Mouse (Mus musculus) heart, embryonic 14.5 days (tissue): ENCODE results near the gene Tcl1. TPM values are rescaled to one million over a fixed set of nuclear protein-coding genes. Genes with fewer than 3 reads are reported as not detected.

Source experiments
- ATAC-seq: fragments of 200-750 bp; cut with Nextera tagmentation; 2 replicates; pipeline ENCODE4 v1.8.0; 2017; ENCODE audit warnings: low read depth, moderate TSS enrichment; ENCODE audit not compliant: insufficient number of reproducible peaks, insufficient read depth, low FRiP score
- H3K27ac ChIP-seq, 2 experiments: fragments of 200-500 bp in 1 of 2; fragments of 300-500 bp in 1 of 2; sonication (generic) in 1 of 2; replicated peaks in 1 of 2; 2 replicates each; pipeline ENCODE4 v1.5.1; 2012 to 2014; ENCODE audit warnings: low read depth in 2 of 2, low read length in 2 of 2, control low read depth in 1 of 2, mild to moderate bottlenecking in 1 of 2, mixed read lengths in 1 of 2; ENCODE audit not compliant: control insufficient read depth in 1 of 2, insufficient read depth in 1 of 2
- H3K27me3 ChIP-seq: fragments of 300-500 bp; sonication (generic); 2 replicates; pipeline ENCODE4 v1.6.1; 2014; ENCODE audit warnings: mild to moderate bottlenecking, low read length, control low read depth; ENCODE audit not compliant: control insufficient read depth, insufficient read depth
- H3K36me3 ChIP-seq: fragments of 300-500 bp; sonication (generic); 2 replicates; pipeline ENCODE4 v1.6.1; 2014; ENCODE audit warnings: mild to moderate bottlenecking, control low read depth, low read length, mixed read lengths; ENCODE audit not compliant: control insufficient read depth, insufficient read depth
- H3K4me1 ChIP-seq, 2 experiments: fragments of 200-500 bp in 1 of 2; fragments of 300-500 bp in 1 of 2; sonication (generic) in 1 of 2; 2 replicates each; pipeline ENCODE4 v1.6.1; 2012 to 2014; ENCODE audit warnings: low read length in 2 of 2, control low read depth in 1 of 2, mixed read lengths in 1 of 2; ENCODE audit not compliant: control insufficient read depth in 2 of 2, insufficient read depth in 2 of 2
- H3K4me2 ChIP-seq: fragments of 300-500 bp; sonication (generic); 2 replicates; pipeline ENCODE4 v1.6.1; 2014; ENCODE audit warnings: mild to moderate bottlenecking, low read length
- H3K4me3 ChIP-seq, 2 experiments: fragments of 200-500 bp in 1 of 2; fragments of 300-500 bp in 1 of 2; sonication (generic) in 1 of 2; 2 replicates each; pipeline ENCODE4 v1.5.1; 2012 to 2014; ENCODE audit warnings: low read length in 2 of 2, mild to moderate bottlenecking in 2 of 2, control low read depth in 1 of 2, low read depth in 1 of 2, moderate library complexity in 1 of 2; ENCODE audit not compliant: control insufficient read depth in 1 of 2, insufficient read depth in 1 of 2
- H3K9ac ChIP-seq: fragments of 300-500 bp; sonication (generic); 2 replicates; pipeline ENCODE4 v1.6.1; 2014; ENCODE audit warnings: mild to moderate bottlenecking, low read length
- H3K9me3 ChIP-seq: fragments of 300-500 bp; sonication (generic); 2 replicates; pipeline ENCODE4 v1.6.1; 2016; ENCODE audit warnings: low read length, control low read depth; ENCODE audit not compliant: control insufficient read depth
- WGBS: fragments of 180-500 bp; shearing (Covaris S2); extraction: QIAGEN DNeasy Blood & Tissue Kit; methylation state at CpG from one replicate; pipeline ENCODE4 v1.1.7; 2014; 5-methylcytosine and 5-hydroxymethylcytosine counted together
- polyA plus RNA-seq: library from polyadenylated mRNA; unstranded; fragments of >200 nt; fragmentation: Nextera tagmentation; extraction: Ambion mirVana; gene quantifications from 2 replicates; pipeline ENCODE4 v1.2.1, GENCODE M21; 2014

Tcl1 gene
- polyA plus RNA-seq, result not detected in 2 replicates

DNA sequence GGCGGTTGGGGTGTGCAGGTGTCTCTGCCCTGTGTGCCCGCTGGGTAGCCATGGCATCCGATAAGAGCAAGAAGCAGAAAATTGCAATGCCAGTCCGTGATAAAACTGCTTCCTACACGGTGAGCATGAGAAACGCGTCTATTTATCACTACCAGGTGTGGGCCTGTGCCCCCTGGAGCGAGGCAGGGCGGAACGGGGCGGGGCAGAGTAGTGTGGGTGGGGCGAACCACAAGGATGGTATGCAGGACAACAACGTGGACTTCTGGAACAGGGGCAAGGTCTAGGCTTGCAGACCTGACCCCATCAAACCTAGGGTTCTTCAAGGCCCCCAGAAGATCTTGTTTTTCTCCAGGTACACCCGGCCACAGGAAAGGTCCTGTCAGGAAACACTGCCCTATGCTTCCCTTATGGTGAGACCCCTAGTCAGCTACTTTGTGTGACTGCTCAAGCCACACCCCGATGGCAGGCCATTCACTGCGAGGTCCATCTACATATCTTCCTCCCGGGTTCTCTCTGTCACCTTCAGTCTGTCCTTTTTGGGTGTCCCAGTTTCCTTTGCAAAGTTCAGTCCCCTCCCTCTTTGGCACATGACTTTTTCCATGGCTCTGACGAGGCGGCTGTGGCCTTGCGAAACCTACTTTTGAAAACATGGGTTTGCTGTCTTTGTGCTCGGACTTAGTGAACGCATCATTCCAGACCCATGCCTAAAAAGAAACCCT lies at the start of gene Tcl1:
Tcl1 (minus strand) TSS at position 193 of the 719 bp plus-strand sequence.
- no peak within 1 kb of the TSS for H3K27ac ChIP-seq
- no peaks in the 10 kb centered on the region for H3K4me1 ChIP-seq
- no peak within 1 kb of the TSS for H3K4me3 ChIP-seq
- no peaks in the 10 kb centered on the region for H3K9me3 ChIP-seq
- H3K4me2 ChIP-seq, result no peak within 1 kb of the TSS
- H3K27me3 ChIP-seq, result no peaks in the 10 kb centered on the region
- WGBS, result 85% methylated on average over 22 of the region's 22 CpGs
- no peaks in the 10 kb centered on the region for H3K36me3 ChIP-seq
- peak; percentile 48 for ATAC-seq
- H3K9ac ChIP-seq, result no peak within 1 kb of the TSS

- H3K9ac ChIP-seq, result no peak overlapping the region
- H3K4me2 ChIP-seq, result no peak overlapping the region
- no peaks in the 10 kb centered on the region for H3K36me3 ChIP-seq
- H3K4me3 ChIP-seq, result no peak overlapping the region
- H3K27ac ChIP-seq, result no peak overlapping the region
- no peaks in the 10 kb centered on the region for H3K9me3 ChIP-seq
- H3K4me1 ChIP-seq, result no peaks in the 10 kb centered on the region
- ATAC-seq, result no peak
- 0 out of 2 replicates have a peak, but pooled peaks cover 3% of the 10 kb centered on the region for H3K27me3 ChIP-seq
- 51% methylated on average over 17 of the region's 17 CpGs for WGBS
These were observed 48.7 kb upstream of the Tcl1 start for GRCm38 (mm10) chr12:105271016-105271965.

DNA sequence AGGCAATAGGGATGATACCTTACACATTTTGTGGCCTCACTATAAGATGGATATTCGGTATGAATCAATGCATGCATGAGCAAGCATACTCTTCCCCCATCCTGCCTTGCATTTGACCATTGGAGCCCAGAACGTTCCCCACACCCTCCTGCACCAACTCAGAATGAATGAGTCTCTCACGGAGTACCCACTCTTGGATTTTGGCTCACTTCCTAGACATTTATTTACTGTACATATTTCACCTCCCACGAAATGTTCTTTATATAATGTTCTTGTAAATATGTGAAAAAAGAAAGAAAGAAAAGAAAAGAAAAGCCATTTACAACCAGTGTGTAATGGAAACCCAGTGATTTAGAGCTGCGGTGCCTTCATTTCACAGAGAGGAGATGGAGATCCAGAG lies 44.5 kb upstream of the Tcl1 start:
- no peaks in the 10 kb centered on the region for H3K4me1 ChIP-seq
- WGBS, result 65% methylated on average over 5 of the region's 5 CpGs
- no peaks in the 10 kb centered on the region for H3K9me3 ChIP-seq
- H3K27me3 ChIP-seq, result no peaks in the 10 kb centered on the region
- H3K9ac ChIP-seq, result no peak overlapping the region
- ATAC-seq, result no peak
- no peaks in the 10 kb centered on the region for H3K36me3 ChIP-seq
- H3K4me3 ChIP-seq, result no peak overlapping the region
- no peak overlapping the region for H3K27ac ChIP-seq
- H3K4me2 ChIP-seq, result no peak overlapping the region

DNA sequence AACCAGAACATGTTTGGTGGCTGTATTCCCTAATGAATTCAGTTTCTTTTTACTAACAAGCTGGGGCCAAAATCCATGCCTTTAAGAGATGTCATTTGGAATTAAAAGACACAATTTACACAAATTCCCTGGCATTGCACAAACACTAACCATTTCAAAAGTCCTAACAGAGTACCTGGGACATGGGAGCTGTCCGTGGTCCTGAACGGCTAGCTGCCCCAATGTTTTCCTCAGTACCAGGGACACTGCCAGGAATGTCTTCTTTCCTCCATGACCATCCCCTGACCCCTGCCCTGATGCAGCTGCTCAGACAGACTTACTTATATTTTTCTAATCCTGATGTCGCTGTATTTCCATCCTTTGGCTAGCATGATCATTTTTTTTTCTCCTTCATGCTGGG lies 43.5 kb upstream of the Tcl1 start:
- H3K4me1 ChIP-seq, result no peaks in the 10 kb centered on the region
- H3K4me3 ChIP-seq, result no peak overlapping the region
- H3K27ac ChIP-seq, result no peak overlapping the region
- no peak for ATAC-seq
- H3K9ac ChIP-seq, result no peak overlapping the region
- no peaks in the 10 kb centered on the region for H3K27me3 ChIP-seq
- H3K36me3 ChIP-seq, result no peaks in the 10 kb centered on the region
- no peak overlapping the region for H3K4me2 ChIP-seq
- H3K9me3 ChIP-seq, result no peaks in the 10 kb centered on the region
- 6% methylated on average over 3 of the region's 3 CpGs for WGBS

DNA sequence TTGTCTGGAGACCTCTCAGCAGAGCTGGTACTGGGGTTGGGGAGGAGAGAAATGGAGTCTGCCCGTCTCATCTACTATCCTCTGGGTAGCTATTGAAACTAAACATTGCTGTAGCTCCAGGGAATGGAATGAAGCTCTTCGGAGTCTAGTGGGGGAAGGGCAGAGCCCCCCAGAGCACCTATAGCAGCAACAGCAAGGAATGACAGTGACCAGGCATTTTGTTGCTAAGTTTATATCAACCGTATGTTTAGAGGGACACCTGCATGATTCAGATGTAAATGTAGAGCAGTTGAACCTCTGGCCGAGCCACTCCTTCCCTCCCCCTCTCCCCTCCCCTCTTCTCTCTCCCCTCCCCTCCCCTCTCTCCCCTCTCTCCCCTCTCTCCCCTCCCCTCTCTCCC lies 36.6 kb upstream of the Tcl1 start:
- no peaks in the 10 kb centered on the region for H3K9me3 ChIP-seq
- no peak overlapping the region for H3K4me2 ChIP-seq
- no peak overlapping the region for H3K9ac ChIP-seq
- no peak overlapping the region for H3K27ac ChIP-seq
- peaks cover 0 to 4% of the 10 kb centered on the region in 2 experiments; a peak in 1 of 4 replicates for H3K4me1 ChIP-seq
- H3K4me3 ChIP-seq, result no peak overlapping the region
- no peak for ATAC-seq
- no peaks in the 10 kb centered on the region for H3K27me3 ChIP-seq
- WGBS, result 38% methylated on average over 4 of the region's 4 CpGs
- H3K36me3 ChIP-seq, result no peaks in the 10 kb centered on the region

GRCm38 (mm10) chr12:105258787-105259186 lies 36.2 kb upstream of the Tcl1 start:
- no peak overlapping the region for H3K4me3 ChIP-seq
- H3K4me1 ChIP-seq, result peaks cover 0 to 4% of the 10 kb centered on the region in 2 experiments; a peak in 1 of 4 replicates
- H3K36me3 ChIP-seq, result no peaks in the 10 kb centered on the region
- no peak overlapping the region for H3K4me2 ChIP-seq
- 8% methylated on average over 9 of the region's 9 CpGs for WGBS
- H3K9me3 ChIP-seq, result no peaks in the 10 kb centered on the region
- no peak overlapping the region for H3K9ac ChIP-seq
- ATAC-seq, result no peak
- no peaks in the 10 kb centered on the region for H3K27me3 ChIP-seq
- no peak overlapping the region for H3K27ac ChIP-seq

- no peak overlapping the region for H3K9ac ChIP-seq
- no peak overlapping the region for H3K4me2 ChIP-seq
- no peaks in the 10 kb centered on the region for H3K9me3 ChIP-seq
- H3K27ac ChIP-seq, result no peak overlapping the region
- no peaks in the 10 kb centered on the region; the same call in 1 of the 2 replicates for H3K27me3 ChIP-seq
- H3K4me1 ChIP-seq, result peaks cover 0 to 6% of the 10 kb centered on the region in 2 experiments; a peak in 2 of 4 replicates
- H3K36me3 ChIP-seq, result no peaks in the 10 kb centered on the region
- H3K4me3 ChIP-seq, result no peak overlapping the region
- ATAC-seq, result no peak
- 84% methylated on average over 3 of the region's 3 CpGs for WGBS
These were observed 31.2 kb upstream of the Tcl1 start for GRCm38 (mm10) chr12:105253796-105254195.
